Mouse (Mus musculus) MEL-GATA-1-ER (cell line): ENCODE measurements around the gene Fcrlb.

Experiments
- DNase-seq: peaks from one replicate; pipeline ENCODE4 v3.0.0-alpha.2; 2012; ENCODE audit warnings: low read depth; ENCODE audit errors: extremely low read depth

The Fcrlb gene

GRCm38 (mm10) chr1:170868905-170869283 lies 43.8 kb downstream of the Fcrlb start:
- DNase-seq = no peak

DNA sequence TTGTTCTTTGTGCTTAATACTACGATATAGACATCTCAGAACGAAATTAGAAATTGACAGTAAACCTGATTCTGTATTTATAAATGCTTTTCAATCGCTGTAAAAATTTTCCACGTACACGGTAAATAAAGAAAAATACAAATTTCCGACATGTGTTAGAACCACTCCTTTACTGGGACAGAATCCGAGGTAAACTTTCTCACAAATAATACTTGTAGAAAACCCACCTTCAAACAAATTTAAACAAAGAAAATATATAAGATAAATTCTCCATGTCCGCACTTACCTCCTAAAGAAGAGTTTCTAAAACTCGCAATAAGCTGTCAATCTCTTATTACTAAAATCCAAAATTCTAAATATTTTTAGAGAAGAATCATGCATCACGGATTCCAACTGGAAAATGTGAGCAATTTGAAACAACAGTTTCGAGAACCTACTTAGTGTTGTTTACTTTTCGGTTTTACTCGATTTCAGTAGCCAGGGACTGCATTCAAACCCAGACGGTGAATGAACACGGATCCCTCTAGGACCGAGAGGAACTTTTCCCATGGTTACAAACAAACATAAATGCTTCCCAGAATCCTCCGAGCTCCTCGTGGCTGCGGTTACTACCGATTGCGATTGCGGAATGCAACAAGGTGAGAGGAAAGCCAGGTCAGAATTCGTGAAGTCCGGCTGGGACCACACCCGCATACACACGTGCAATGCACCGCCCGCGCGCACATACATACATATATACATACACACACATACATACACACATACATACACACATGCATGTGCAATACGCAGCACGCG lies 44.4 kb downstream of the Fcrlb start:
- DNase-seq = peak; percentile 85

- DNase-seq = peak; percentile 91
Measured at GRCm38 (mm10) chr1:170867691-170868105, 45.0 kb downstream of the Fcrlb start, which contains the start of gene Atf6. Atf6 (minus strand) TSS chr1:170867771.

DNA sequence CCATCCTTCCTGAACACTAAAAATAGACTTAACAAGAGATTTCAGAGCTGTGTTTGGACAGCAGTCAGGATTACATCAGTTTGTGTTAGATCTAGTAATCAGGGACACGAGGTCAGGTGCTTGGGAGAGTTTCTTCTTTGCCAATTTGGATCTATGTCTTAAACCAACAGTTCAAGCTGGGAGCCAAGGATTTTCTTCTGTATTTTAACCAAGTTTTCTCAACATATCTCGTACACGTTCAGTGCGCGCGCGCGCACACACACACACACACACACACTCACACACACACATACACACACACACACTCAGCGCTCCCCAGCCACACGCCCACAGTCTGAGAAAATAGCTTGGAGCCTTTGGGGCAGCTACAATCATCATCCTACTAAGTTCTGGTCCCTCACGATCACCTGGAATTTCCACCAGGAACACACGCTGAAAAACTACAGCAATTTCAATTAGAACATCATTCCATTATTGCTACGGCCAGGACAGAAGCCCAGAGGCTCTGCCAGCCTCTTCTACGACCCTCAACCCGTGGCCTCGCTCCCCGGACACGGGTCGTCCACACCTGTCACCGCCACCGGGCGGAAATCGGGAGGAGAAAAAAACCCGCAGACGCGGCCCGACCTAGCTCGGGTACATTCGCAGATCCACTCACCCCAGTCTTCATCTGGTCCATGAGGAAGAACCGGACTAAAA lies 45.6 kb downstream of the Fcrlb start:
- DNase-seq = no peak

DNA sequence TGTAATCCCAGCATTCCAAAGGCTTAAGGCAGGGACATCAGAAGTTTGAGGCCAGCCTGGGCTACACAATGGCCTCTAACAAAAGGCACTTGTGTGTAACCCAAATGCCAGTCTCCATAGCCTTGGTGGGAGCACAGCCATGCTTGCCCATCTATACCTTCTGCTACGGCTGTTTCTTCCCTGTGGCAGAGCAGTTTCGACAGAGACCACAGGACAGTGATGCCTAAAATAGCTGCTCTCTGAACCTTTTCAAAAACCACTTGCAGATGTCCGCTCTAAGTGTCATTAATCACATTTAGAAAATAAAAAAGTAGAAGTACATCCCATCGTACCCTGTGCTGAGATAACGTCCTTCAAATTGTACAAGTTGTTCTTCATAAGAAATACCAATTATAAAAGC lies 47.3 kb downstream of the Fcrlb start:
- no peak for DNase-seq

DNA sequence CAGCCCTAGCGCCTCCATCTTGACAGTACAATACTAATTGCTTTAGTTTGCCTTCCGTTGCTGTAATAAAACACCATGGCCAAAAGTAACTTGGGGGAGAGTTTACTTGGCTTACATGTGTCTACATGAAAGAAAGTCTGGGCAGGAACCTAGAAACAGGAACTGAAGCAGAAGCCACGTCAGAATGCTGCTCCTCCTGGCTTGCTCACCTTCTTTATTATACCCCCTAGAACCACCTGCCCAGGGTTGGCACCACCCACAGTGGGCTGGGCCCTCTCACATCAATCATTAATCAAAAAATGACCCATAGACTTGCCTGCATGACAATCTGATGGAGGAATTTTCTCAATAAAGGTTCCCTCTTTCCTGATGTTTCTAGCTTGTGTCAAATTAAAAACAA lies 48.0 kb downstream of the Fcrlb start:
- no peak for DNase-seq

DNA sequence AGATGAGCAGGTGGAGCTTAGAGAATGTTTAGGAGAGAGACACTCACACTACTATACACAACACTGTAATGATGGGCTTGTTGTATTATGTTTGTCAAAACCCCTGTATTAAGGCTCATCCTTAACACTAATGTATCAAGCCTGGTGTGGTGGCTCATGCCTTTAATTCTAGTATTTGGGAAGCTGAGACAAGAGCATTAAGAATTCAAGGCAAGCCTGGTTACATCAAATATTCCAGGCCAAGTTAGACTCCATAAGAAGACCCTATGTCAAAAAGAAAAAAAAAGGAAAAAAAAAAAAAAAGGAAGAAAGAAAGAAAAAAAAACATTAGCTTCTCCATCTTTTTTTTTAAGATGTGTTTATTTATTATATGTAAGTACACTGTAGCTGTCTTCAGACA lies 48.5 kb downstream of the Fcrlb start:
- no peak for DNase-seq

- DNase-seq = no peak
Measured at GRCm38 (mm10) chr1:170863033-170863432, 49.7 kb downstream of the Fcrlb start.

DNA sequence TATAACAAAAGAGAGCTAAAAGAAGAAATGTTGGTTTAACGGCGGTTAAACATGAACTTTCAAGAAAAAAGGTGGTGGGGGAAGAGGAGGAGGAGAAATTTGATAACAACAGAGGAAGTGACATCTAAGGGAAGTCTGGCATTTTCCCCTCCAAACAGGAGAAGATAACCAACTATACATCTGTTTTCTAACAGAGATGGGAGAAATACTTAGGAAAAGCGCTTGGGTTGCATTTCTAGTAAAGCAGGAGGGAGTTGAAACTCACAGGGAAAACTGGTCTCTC lies 50.4 kb downstream of the Fcrlb start:
- no peak for DNase-seq

DNA sequence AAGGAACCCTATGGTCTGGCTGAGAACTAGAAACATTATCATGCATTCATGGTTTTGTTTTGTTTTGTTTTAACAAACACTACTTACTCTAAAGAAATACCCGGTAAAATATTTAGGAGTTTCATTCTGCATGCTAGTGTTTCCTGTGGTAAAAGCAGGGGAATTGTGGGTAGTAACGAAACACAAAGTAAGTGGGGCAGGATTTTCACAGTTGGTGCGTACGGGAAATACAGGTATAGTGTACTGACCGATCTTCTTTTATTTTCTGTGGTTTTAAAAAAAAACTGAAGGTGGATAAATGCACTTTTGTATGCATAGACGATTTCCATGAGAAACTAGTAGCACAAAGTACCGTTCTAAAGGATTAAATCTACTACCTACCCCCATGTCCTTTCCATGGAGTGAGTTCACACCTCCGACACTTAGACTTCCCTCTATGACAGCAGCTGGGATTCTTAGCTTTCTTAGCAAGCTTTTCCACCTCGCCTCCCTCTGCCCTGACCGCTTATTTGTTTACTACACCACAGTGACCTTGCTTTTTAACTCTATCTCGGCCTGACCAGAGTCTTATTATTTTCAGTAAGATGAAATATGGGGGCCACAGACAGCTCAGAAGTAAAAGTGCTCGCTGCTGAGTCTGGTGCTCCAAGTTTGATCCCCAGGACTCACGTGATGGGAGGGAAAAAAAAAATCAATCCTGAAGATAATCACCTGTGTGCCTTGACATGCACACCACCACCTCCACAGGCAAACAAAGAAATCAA lies 50.9 kb downstream of the Fcrlb start:
- DNase-seq = no peak

GRCm38 (mm10) chr1:170858872-170859271 lies 53.9 kb downstream of the Fcrlb start:
- DNase-seq = no peak

DNA sequence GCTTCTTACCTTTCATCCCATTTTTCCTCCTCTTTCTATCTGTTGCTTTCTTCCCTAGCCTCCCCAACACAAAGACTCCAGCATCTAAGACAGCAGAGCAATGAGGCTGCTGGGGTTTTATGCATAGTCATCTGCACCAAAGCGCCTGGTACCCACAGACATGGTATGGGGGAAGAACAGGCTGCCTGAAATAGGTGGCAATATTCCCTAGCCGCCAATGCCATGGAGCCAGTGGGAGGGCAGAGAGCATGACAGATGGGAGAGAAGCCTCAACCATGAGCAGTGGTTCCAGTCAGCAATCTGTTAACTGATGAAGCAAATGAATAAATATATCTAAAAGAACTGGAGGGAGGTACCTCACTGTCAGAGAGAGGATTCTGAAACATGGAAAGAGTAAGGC lies 55.4 kb downstream of the Fcrlb start:
- DNase-seq = no peak
